In genomic region chr9:63755671-63756543, GRCm38 (mm10) we compare ENCODE assay signal across 8 mouse cellular contexts. TPM values are rescaled to one million over a fixed set of nuclear protein-coding genes. Genes with fewer than 3 reads are reported as not detected.
DNase-seq lines count a peak whose midpoint lies in the region; ATAC-seq and TF ChIP-seq lines count a peak whose summit lies in the region.

No protein-coding gene starts in this region.

- TF ChIP-seq CTCF in MEL (IDR thresholded peaks at IDR 0.05 in 2 of 3, conservative IDR thresholded peaks at IDR 0.05 in 1 of 3; ENCODE audit: control insufficient read depth in 1 of 3, insufficient read depth in 1 of 3, low read depth in 2 of 3, low read length in 3 of 3, poor library complexity in 1 of 3, severe bottlenecking in 1 of 3): no peak

- 0 out of 2 replicates have a peak, but pooled peaks cover 3% of the 10 kb centered on the region for H3K36me3 ChIP-seq in heart, embryonic 10.5 days
- H3K36me3 ChIP-seq in MEL (ENCODE audit: control insufficient read depth in 1 of 2, insufficient read depth in 2 of 2, low read length in 2 of 2): peaks cover 0 to 4% of the 10 kb centered on the region in 2 experiments; a peak in 2 of 4 replicates
- no peaks in the 10 kb centered on the region for H3K36me3 ChIP-seq in forebrain, embryonic 16.5 days (ENCODE audit: control insufficient read depth, insufficient read depth)
- peaks cover 4% of the 10 kb centered on the region; the same call in 1 of the 2 replicates for H3K36me3 ChIP-seq in limb, embryonic 13.5 days
- no peaks in the 10 kb centered on the region for H3K36me3 ChIP-seq in stomach, embryonic 16.5 days (ENCODE audit: control insufficient read depth, insufficient read depth, low read length)

- H3K4me2 ChIP-seq in forebrain, embryonic 16.5 days (ENCODE audit: low read length): peak overlapping the region; percentile 99
- peak overlapping the region; percentile 95 for H3K4me2 ChIP-seq in limb, embryonic 13.5 days (replicated peaks)
- peak overlapping the region; percentile 69 for H3K4me2 ChIP-seq in stomach, embryonic 16.5 days (ENCODE audit: low read depth, low read length)

- peaks cover 68% of the 10 kb centered on the region for H3K4me1 ChIP-seq in heart, embryonic 10.5 days
- H3K4me1 ChIP-seq in MEL (ENCODE audit: control insufficient read depth in 1 of 2, insufficient read depth in 2 of 2, low read length in 2 of 2): peaks cover 0 to 9% of the 10 kb centered on the region in 2 experiments; a peak in 2 of 4 replicates
- peaks cover 44% of the 10 kb centered on the region for H3K4me1 ChIP-seq in forebrain, embryonic 16.5 days (replicated peaks; ENCODE audit: control insufficient read depth, insufficient read depth, low read length)
- peaks cover 68% of the 10 kb centered on the region for H3K4me1 ChIP-seq in limb, embryonic 13.5 days
- peaks cover 63% of the 10 kb centered on the region for H3K4me1 ChIP-seq in stomach, embryonic 16.5 days (ENCODE audit: control insufficient read depth, insufficient read depth, low read length)

- WGBS in heart, embryonic 10.5 days: 31% methylated on average over 15 of the region's 15 CpGs
- WGBS in forebrain, embryonic 16.5 days: 13% methylated on average over 15 of the region's 15 CpGs
- 17% methylated on average over 15 of the region's 15 CpGs for WGBS in limb, embryonic 13.5 days
- 9% methylated on average over 15 of the region's 15 CpGs for WGBS in stomach, embryonic 16.5 days

- no peaks in the 10 kb centered on the region for H3K27me3 ChIP-seq in heart, embryonic 10.5 days (ENCODE audit: insufficient read depth, poor library complexity, severe bottlenecking)
- H3K27me3 ChIP-seq in MEL (ENCODE audit: control insufficient read depth in 1 of 2, insufficient read depth in 2 of 2, low read length in 2 of 2): no peaks in the 10 kb centered on the region
- H3K27me3 ChIP-seq in forebrain, embryonic 16.5 days (replicated peaks; ENCODE audit: control insufficient read depth, insufficient read depth, low read length): peaks cover 7% of the 10 kb centered on the region; the same call in 1 of the 2 replicates
- no peaks in the 10 kb centered on the region for H3K27me3 ChIP-seq in limb, embryonic 13.5 days
- no peaks in the 10 kb centered on the region for H3K27me3 ChIP-seq in stomach, embryonic 16.5 days (ENCODE audit: control insufficient read depth, insufficient read depth, low read length)

- H3K79me2 ChIP-seq in MEL (ENCODE audit: control insufficient read depth, insufficient read depth, low read length, poor library complexity): peaks cover 8% of the 10 kb centered on the region

- TF ChIP-seq POLR2A in MEL (IDR thresholded peaks at IDR 0.05; ENCODE audit: control insufficient read depth in 1 of 2, insufficient read depth in 1 of 2, low read depth in 1 of 2, low read length in 2 of 2, poor library complexity in 1 of 2): no peak

- peak overlapping the region; percentile 83; the same call in 1 of the 2 replicates for H3K9ac ChIP-seq in MEL (ENCODE audit: control insufficient read depth, low read depth, low read length, poor library complexity, severe bottlenecking)
- peak overlapping the region; percentile 73 for H3K9ac ChIP-seq in forebrain, embryonic 16.5 days (replicated peaks; ENCODE audit: low read depth, low read length)
- H3K9ac ChIP-seq in limb, embryonic 13.5 days: peak overlapping the region; percentile 99
- H3K9ac ChIP-seq in stomach, embryonic 16.5 days (ENCODE audit: low read length): peak overlapping the region; percentile 99

- TF ChIP-seq RAD21 in MEL (IDR thresholded peaks at IDR 0.05; ENCODE audit: low read depth, low read length): no peak

- no peaks in the 10 kb centered on the region for H3K9me3 ChIP-seq in heart, embryonic 10.5 days
- H3K9me3 ChIP-seq in MEL (replicated peaks; ENCODE audit: insufficient read depth, low read length): no peaks in the 10 kb centered on the region
- no peaks in the 10 kb centered on the region for H3K9me3 ChIP-seq in forebrain, embryonic 16.5 days (ENCODE audit: control insufficient read depth, low read length)
- H3K9me3 ChIP-seq in limb, embryonic 13.5 days: no peaks in the 10 kb centered on the region
- H3K9me3 ChIP-seq in stomach, embryonic 16.5 days (replicated peaks; ENCODE audit: control insufficient read depth, low read length): no peaks in the 10 kb centered on the region

- DNase-seq in heart, embryonic 10.5 days (ENCODE audit: low spot score): no peak
- no peak for DNase-seq in heart, adult 9 months (ENCODE audit: low spot score in 2 of 2)
- no peak for DNase-seq in MEL (ENCODE audit: low read depth, low spot score)
- no peak for DNase-seq in urinary bladder, postnatal 25 days (ENCODE audit: low spot score)
- no peak for DNase-seq in T-cell, adult 2 months (ENCODE audit: low spot score)

- H3K27ac ChIP-seq in heart, embryonic 10.5 days: peak overlapping the region; percentile 98
- H3K27ac ChIP-seq in MEL (ENCODE audit: control insufficient read depth, low read depth, low read length): no peak overlapping the region
- H3K27ac ChIP-seq in forebrain, embryonic 16.5 days (ENCODE audit: low read length): no peak overlapping the region
- H3K27ac ChIP-seq in limb, embryonic 13.5 days: peak overlapping the region; percentile 98
- H3K27ac ChIP-seq in stomach, embryonic 16.5 days (ENCODE audit: low read length): peak overlapping the region; percentile 98

- no peak for TF ChIP-seq EP300 in MEL (IDR thresholded peaks at IDR 0.05; ENCODE audit: low read depth in 1 of 2, low read length in 2 of 2)

- no peak for ATAC-seq in forebrain, embryonic 16.5 days
- ATAC-seq in limb, embryonic 13.5 days (ENCODE audit: low FRiP score, low read depth): no peak
- no peak for ATAC-seq in stomach, embryonic 16.5 days (ENCODE audit: insufficient read depth, low FRiP score)

- peak overlapping the region; percentile 80 for H3K4me3 ChIP-seq in heart, embryonic 10.5 days
- H3K4me3 ChIP-seq in MEL (ENCODE audit: control insufficient read depth in 1 of 2, insufficient read depth in 1 of 2, low read depth in 2 of 2, low read length in 2 of 2): peak overlapping the region in 1 of 2 experiments; percentile 93; a peak in 1 of 4 replicates
- H3K4me3 ChIP-seq in forebrain, embryonic 16.5 days (replicated peaks; ENCODE audit: low read length): peak overlapping the region; percentile 66
- H3K4me3 ChIP-seq in limb, embryonic 13.5 days: peak overlapping the region; percentile 92
- H3K4me3 ChIP-seq in stomach, embryonic 16.5 days (replicated peaks; ENCODE audit: low read length): peak overlapping the region; percentile 80

TF ChIP-seq in MEL, 35 proteins besides CTCF, POLR2A, EP300 and RAD21:
- TF ChIP-seq MAZ (IDR thresholded peaks at IDR 0.05; ENCODE audit: low read depth, low read length): no peak
- no peak for TF ChIP-seq POLR2AphosphoS2 (IDR thresholded peaks at IDR 0.05; ENCODE audit: low read length)
- TF ChIP-seq UBTF (IDR thresholded peaks at IDR 0.05; ENCODE audit: borderline replicate concordance, insufficient read depth, low read depth, low read length): no peak
- no peak for TF ChIP-seq E2F4 (IDR thresholded peaks at IDR 0.05; ENCODE audit: borderline replicate concordance, low read depth, low read length)
- no peak for TF ChIP-seq HCFC1 (IDR thresholded peaks at IDR 0.05; ENCODE audit: low read depth, low read length)
- TF ChIP-seq BHLHE40 (IDR thresholded peaks at IDR 0.05; ENCODE audit: borderline replicate concordance, low read depth, low read length): no peak

RNA-seq across cellular contexts. Expression of gene Smad3, which starts 1.9 kb away (rescaled TPM):
- polyA plus RNA-seq in heart, embryonic 10.5 days (2016; fragmentation: Nextera tagmentation; extraction: Ambion mirVana): 15.2 and 20.0 TPM in 2 replicates
- 7.1 and 7.5 TPM in 2 replicates for total RNA-seq in MEL (2012; rRNA removed)
- 10 to 100 TPM in 1 of 2 experiments, not detected in 1; 10.2 TPM for polyA plus RNA-seq in MEL (2012; ENCODE audit: insufficient read depth in 1 of 2, insufficient read length in 2 of 2, low read depth in 1 of 2, low replicate concordance in 2 of 2, missing spikeins in 1 of 2)
- 7.4 and 7.8 TPM in 2 replicates for polyA plus RNA-seq in forebrain, embryonic 16.5 days (2015; fragmentation: Nextera tagmentation; extraction: Ambion mirVana)
- 33.8 and 34.8 TPM in 2 replicates for polyA plus RNA-seq in limb, embryonic 13.5 days (2015; fragmentation: Nextera tagmentation; extraction: Ambion mirVana)
- polyA plus RNA-seq in stomach, embryonic 16.5 days (2015; fragmentation: Nextera tagmentation; extraction: Ambion mirVana): 14.6 and 15.1 TPM in 2 replicates

Comparison
In these comparisons a context has a peak if more than half of its experiments do, and no peak if none do; other contexts are left out.
1. H3K27ac ChIP-seq: peak in heart, embryonic 10.5 days (single experiment), limb, embryonic 13.5 days (single experiment) and stomach, embryonic 16.5 days (single experiment); none in MEL (single experiment) and forebrain, embryonic 16.5 days (single experiment).
2. Peak in every context shown above with its lines, with median percentiles within 50 percentile points of each other: H3K9ac ChIP-seq and H3K4me2 ChIP-seq.